Mouse (Mus musculus): ENCODE data around the gene Cdyl. TPM values are rescaled to one million over a fixed set of nuclear protein-coding genes. Genes with fewer than 3 reads are reported as not detected.

The Cdyl gene
- polyA plus RNA-seq, 1 experiment from 2014 or later, result 13.1 TPM

GRCm38 (mm10) chr13:35723073-35723472 is 63.4 kb downstream of the Cdyl start:
- 85% methylated on average over 1 of the region's 1 CpGs for WGBS
- Histone ChIP-seq H3K9me3 (replicated peaks) (0 out of 2 replicates have a peak, but pooled peaks cover 2% of the 10 kb centered on the region), H3K27me3 (no peaks in the 10 kb centered on the region), H3K27ac (no peak overlapping the region), H3K4me1 (no peaks in the 10 kb centered on the region), H3K9ac (no peak overlapping the region), H3K4me2 (no peak overlapping the region), H3K4me3 (replicated peaks) (no peak overlapping the region), H3K36me3 (no peaks in the 10 kb centered on the region)
- ATAC-seq (replicated peaks; ENCODE audit: low FRiP score), result no peak

- H3K9ac ChIP-seq, result no peak overlapping the region
These were observed 66.4 kb downstream of the Cdyl start for GRCm38 (mm10) chr13:35726025-35726424.

GRCm38 (mm10) chr13:35732131-35732530 is 72.5 kb downstream of the Cdyl start:
- H3K4me2 ChIP-seq, result no peak overlapping the region
- no peaks in the 10 kb centered on the region for H3K9me3 ChIP-seq (replicated peaks)
- H3K27me3 ChIP-seq, result no peaks in the 10 kb centered on the region
- H3K9ac ChIP-seq, result no peak overlapping the region
- WGBS, result 89% methylated on average over 4 of the region's 4 CpGs
- ATAC-seq (replicated peaks; ENCODE audit: low FRiP score), result no peak
- no peaks in the 10 kb centered on the region for H3K4me1 ChIP-seq
- no peaks in the 10 kb centered on the region for H3K36me3 ChIP-seq
- no peak overlapping the region for H3K4me3 ChIP-seq (replicated peaks)
- no peak overlapping the region for H3K27ac ChIP-seq

More at GRCm38 (mm10) chr13:35726025-35726424, 66.4 kb downstream of the Cdyl start:
- no peak for ATAC-seq (replicated peaks; ENCODE audit: low FRiP score)
- Histone ChIP-seq H3K4me2 (no peak overlapping the region), H3K4me1 (no peaks in the 10 kb centered on the region), H3K9me3 (replicated peaks) (0 out of 2 replicates have a peak, but pooled peaks cover 2% of the 10 kb centered on the region), H3K4me3 (replicated peaks) (no peak overlapping the region), H3K27ac (no peak overlapping the region), H3K27me3 (no peaks in the 10 kb centered on the region), H3K36me3 (no peaks in the 10 kb centered on the region)
- WGBS, result 93% methylated on average over 3 of the region's 3 CpGs

GRCm38 (mm10) chr13:35732891-35733596 is 73.4 kb downstream of the Cdyl start:
- no peaks in the 10 kb centered on the region for H3K36me3 ChIP-seq
- 88% methylated on average over 5 of the region's 5 CpGs for WGBS
- H3K4me3 ChIP-seq (replicated peaks), result no peak overlapping the region
- no peak overlapping the region for H3K4me2 ChIP-seq
- H3K27ac ChIP-seq, result no peak overlapping the region
- H3K4me1 ChIP-seq, result no peaks in the 10 kb centered on the region
- H3K9ac ChIP-seq, result no peak overlapping the region
- ATAC-seq (replicated peaks; ENCODE audit: low FRiP score), result no peak
- H3K9me3 ChIP-seq (replicated peaks), result no peaks in the 10 kb centered on the region
- H3K27me3 ChIP-seq, result peaks cover under 1% of the 10 kb centered on the region

- Histone ChIP-seq H3K27ac (no peak overlapping the region), H3K4me1 (peaks cover 10% of the 10 kb centered on the region), H3K4me3 (replicated peaks) (no peak overlapping the region), H3K9me3 (replicated peaks) (no peaks in the 10 kb centered on the region), H3K36me3 (no peaks in the 10 kb centered on the region), H3K4me2 (no peak overlapping the region), H3K9ac (no peak overlapping the region), H3K27me3 (peaks cover 19% of the 10 kb centered on the region)
- no peak for ATAC-seq (replicated peaks; ENCODE audit: low FRiP score)
- 34% methylated on average over 2 of the region's 2 CpGs for WGBS
These were observed 77.9 kb downstream of the Cdyl start for GRCm38 (mm10) chr13:35737565-35737964.

- H3K27me3 ChIP-seq, result peaks cover 19% of the 10 kb centered on the region
- WGBS, result 22% methylated on average over 2 of the region's 2 CpGs
- no peaks in the 10 kb centered on the region for H3K36me3 ChIP-seq
- H3K9ac ChIP-seq, result no peak overlapping the region
- no peak overlapping the region for H3K4me2 ChIP-seq
- H3K4me3 ChIP-seq (replicated peaks), result no peak overlapping the region
- no peaks in the 10 kb centered on the region for H3K9me3 ChIP-seq (replicated peaks)
- ATAC-seq (replicated peaks; ENCODE audit: low FRiP score), result no peak
- H3K27ac ChIP-seq, result no peak overlapping the region
- peaks cover 16% of the 10 kb centered on the region for H3K4me1 ChIP-seq
These were observed 78.6 kb downstream of the Cdyl start for GRCm38 (mm10) chr13:35738210-35738609.

GRCm38 (mm10) chr13:35739473-35739872 is 79.8 kb downstream of the Cdyl start:
- H3K27me3 ChIP-seq, result peaks cover 19% of the 10 kb centered on the region
- H3K4me2 ChIP-seq, result no peak overlapping the region
- H3K9ac ChIP-seq, result no peak overlapping the region
- peaks cover 21% of the 10 kb centered on the region for H3K4me1 ChIP-seq
- ATAC-seq (replicated peaks; ENCODE audit: low FRiP score), result no peak
- H3K27ac ChIP-seq, result no peak overlapping the region
- no peaks in the 10 kb centered on the region for H3K9me3 ChIP-seq (replicated peaks)
- H3K36me3 ChIP-seq, result no peaks in the 10 kb centered on the region
- WGBS, result 26% methylated on average over 10 of the region's 10 CpGs
- H3K4me3 ChIP-seq (replicated peaks), result 0 out of 2 replicates have a peak overlapping the region, but pooled peaks have one; percentile 95

GRCm38 (mm10) chr13:35740301-35741039 is 80.8 kb downstream of the Cdyl start:
- peaks cover 19% of the 10 kb centered on the region for H3K27me3 ChIP-seq
- under 1% methylated on average over 59 of the region's 61 CpGs for WGBS
- peak overlapping the region; percentile 82; the same call in 1 of the 2 replicates for H3K27ac ChIP-seq
- peak overlapping the region; percentile 44 for H3K9ac ChIP-seq
- peak overlapping the region; percentile 95 for H3K4me3 ChIP-seq (replicated peaks)
- ATAC-seq (replicated peaks; ENCODE audit: low FRiP score), result peak; percentile 90
- no peaks in the 10 kb centered on the region for H3K36me3 ChIP-seq
- H3K9me3 ChIP-seq (replicated peaks), result no peaks in the 10 kb centered on the region
- H3K4me1 ChIP-seq, result peaks cover 21% of the 10 kb centered on the region
- peak overlapping the region; percentile 83 for H3K4me2 ChIP-seq

GRCm38 (mm10) chr13:35741040-35741619 is 81.5 kb downstream of the Cdyl start:
- Histone ChIP-seq H3K4me2 (peak overlapping the region; percentile 83), H3K27me3 (peaks cover 19% of the 10 kb centered on the region), H3K27ac (peak overlapping the region; percentile 95), H3K36me3 (peaks cover 7% of the 10 kb centered on the region), H3K9ac (peak overlapping the region; percentile 94), H3K9me3 (replicated peaks) (peaks cover 2% of the 10 kb centered on the region; the same call in 1 of the 2 replicates), H3K4me1 (peaks cover 21% of the 10 kb centered on the region), H3K4me3 (replicated peaks) (peak overlapping the region; percentile 95)
- ATAC-seq (replicated peaks; ENCODE audit: low FRiP score), result peak; percentile 96
- WGBS, result under 1% methylated on average over 60 of the region's 68 CpGs

- Histone ChIP-seq H3K9ac (peak overlapping the region; percentile 94), H3K9me3 (replicated peaks) (peaks cover 9% of the 10 kb centered on the region; the same call in 1 of the 2 replicates), H3K4me1 (peaks cover 21% of the 10 kb centered on the region), H3K36me3 (peaks cover 13% of the 10 kb centered on the region), H3K27me3 (peaks cover 19% of the 10 kb centered on the region), H3K4me2 (peak overlapping the region; percentile 83), H3K27ac (peak overlapping the region; percentile 95), H3K4me3 (replicated peaks) (peak overlapping the region; percentile 95)
- under 1% methylated on average over 88 of the region's 93 CpGs for WGBS
- peak; percentile 78 for ATAC-seq (replicated peaks; ENCODE audit: low FRiP score)
These were observed 82.2 kb downstream of the Cdyl start for GRCm38 (mm10) chr13:35741620-35742421.

GRCm38 (mm10) chr13:35742696-35743095 is 83.1 kb downstream of the Cdyl start:
- H3K9me3 ChIP-seq (replicated peaks), result peaks cover 16% of the 10 kb centered on the region
- no peak overlapping the region for H3K27ac ChIP-seq
- ATAC-seq (replicated peaks; ENCODE audit: low FRiP score), result no peak
- H3K4me1 ChIP-seq, result peaks cover 21% of the 10 kb centered on the region
- H3K4me2 ChIP-seq, result peak overlapping the region; percentile 83
- peak overlapping the region; percentile 94 for H3K9ac ChIP-seq
- 27% methylated on average over 4 of the region's 4 CpGs for WGBS
- peaks cover 19% of the 10 kb centered on the region for H3K27me3 ChIP-seq
- peak overlapping the region; percentile 95 for H3K4me3 ChIP-seq (replicated peaks)
- H3K36me3 ChIP-seq, result peaks cover 15% of the 10 kb centered on the region
